Mouse (Mus musculus) neural tube, embryonic 12.5 days (tissue): Measurements from ENCODE around the gene 1700129C05Rik. TPM values are rescaled to one million over a fixed set of nuclear protein-coding genes. Genes with fewer than 3 reads are reported as not detected.

Experiments
- ATAC-seq: fragments of 200-750 bp; cut with Nextera tagmentation; 2 replicates; pipeline ENCODE4 v1.8.0; 2017; ENCODE audit warnings: low read depth, mild to moderate bottlenecking, moderate TSS enrichment, moderate library complexity; ENCODE audit not compliant: low FRiP score
- H3K27ac ChIP-seq: fragments of 300-500 bp; sonication (generic); 2 replicates; pipeline ENCODE4 v1.5.1; 2016
- H3K27me3 ChIP-seq: fragments of 300-500 bp; sonication (generic); replicated peaks from 2 replicates; pipeline ENCODE4 v1.6.1; 2016; ENCODE audit warnings: mild to moderate bottlenecking
- H3K36me3 ChIP-seq: fragments of 300-500 bp; sonication (generic); 2 replicates; pipeline ENCODE4 v1.6.1; 2016; ENCODE audit warnings: mild to moderate bottlenecking
- H3K4me1 ChIP-seq: fragments of 300-500 bp; sonication (generic); 2 replicates; pipeline ENCODE4 v1.6.1; 2016
- H3K4me2 ChIP-seq: fragments of 300-500 bp; sonication (generic); replicated peaks from 2 replicates; pipeline ENCODE4 v1.6.1; 2016; ENCODE audit warnings: mild to moderate bottlenecking
- H3K4me3 ChIP-seq: fragments of 300-500 bp; sonication (generic); 2 replicates; pipeline ENCODE4 v1.5.1; 2016
- H3K9ac ChIP-seq: fragments of 300-500 bp; sonication (generic); 2 replicates; pipeline ENCODE4 v1.6.1; 2016; ENCODE audit warnings: mild to moderate bottlenecking
- H3K9me3 ChIP-seq: fragments of 300-500 bp; sonication (generic); 2 replicates; pipeline ENCODE4 v1.6.1; 2016; ENCODE audit warnings: mild to moderate bottlenecking
- WGBS: fragments of 180-500 bp; shearing (Covaris S2); methylation state at CpG from one replicate; pipeline ENCODE4 v1.1.7; 2016; 5-methylcytosine and 5-hydroxymethylcytosine counted together
- polyA plus RNA-seq: library from polyadenylated mRNA; unstranded; fragments of >200 nt; fragmentation: Nextera tagmentation; extraction: Ambion mirVana; gene quantifications from 2 replicates; pipeline ENCODE4 v1.2.1, GENCODE M21; 2016

Gene 1700129C05Rik
- polyA plus RNA-seq: not detected in 2 replicates

GRCm38 (mm10) chr14:59142793-59143192 is at the start of gene 1700129C05Rik:
TSS of gene 1700129C05Rik (minus strand) at chr14:59142893.
- no peaks in the 10 kb centered on the region for H3K27me3 ChIP-seq
- WGBS: 88% methylated on average over 4 of the region's 4 CpGs
- H3K4me2 ChIP-seq: no peak within 1 kb of the TSS
- H3K4me3 ChIP-seq: no peak within 1 kb of the TSS
- H3K4me1 ChIP-seq: no peaks in the 10 kb centered on the region
- no peaks in the 10 kb centered on the region for H3K9me3 ChIP-seq
- no peak within 1 kb of the TSS for H3K9ac ChIP-seq
- no peak for ATAC-seq
- H3K36me3 ChIP-seq: no peaks in the 10 kb centered on the region
- no peak within 1 kb of the TSS for H3K27ac ChIP-seq

- no peak for ATAC-seq
- no peak overlapping the region for H3K27ac ChIP-seq
- no peak overlapping the region for H3K4me3 ChIP-seq
- no peaks in the 10 kb centered on the region for H3K9me3 ChIP-seq
- H3K4me1 ChIP-seq: no peaks in the 10 kb centered on the region
- H3K36me3 ChIP-seq: no peaks in the 10 kb centered on the region
- no peak overlapping the region for H3K4me2 ChIP-seq
- no peak overlapping the region for H3K9ac ChIP-seq
- WGBS: 82% methylated on average over 2 of the region's 2 CpGs
- H3K27me3 ChIP-seq: no peaks in the 10 kb centered on the region
Observed at GRCm38 (mm10) chr14:59186121-59186520, 43.4 kb upstream of the 1700129C05Rik start.

GRCm38 (mm10) chr14:59185514-59185913 is 42.8 kb upstream of the 1700129C05Rik start:
- Histone ChIP-seq H3K4me3 (no peak overlapping the region), H3K4me1 (no peaks in the 10 kb centered on the region), H3K27me3 (no peaks in the 10 kb centered on the region), H3K36me3 (no peaks in the 10 kb centered on the region), H3K4me2 (no peak overlapping the region), H3K27ac (no peak overlapping the region), H3K9me3 (no peaks in the 10 kb centered on the region), H3K9ac (no peak overlapping the region)
- no peak for ATAC-seq

- WGBS: 86% methylated on average over 2 of the region's 2 CpGs
- Histone ChIP-seq H3K4me2 (no peak overlapping the region), H3K27me3 (no peaks in the 10 kb centered on the region), H3K9ac (no peak overlapping the region), H3K27ac (no peak overlapping the region), H3K36me3 (no peaks in the 10 kb centered on the region), H3K9me3 (no peaks in the 10 kb centered on the region), H3K4me3 (no peak overlapping the region), H3K4me1 (no peaks in the 10 kb centered on the region)
- no peak for ATAC-seq
Observed at GRCm38 (mm10) chr14:59182732-59183131, 40.0 kb upstream of the 1700129C05Rik start.

GRCm38 (mm10) chr14:59178649-59179048 is 36.0 kb upstream of the 1700129C05Rik start, which contains the start of gene Gm5142:
TSS of gene Gm5142 (minus strand) at chr14:59178749.
- no peak within 1 kb of the TSS for H3K4me3 ChIP-seq
- H3K9ac ChIP-seq: no peak within 1 kb of the TSS
- H3K4me2 ChIP-seq: no peak within 1 kb of the TSS
- WGBS: 92% methylated on average over 3 of the region's 3 CpGs
- H3K36me3 ChIP-seq: no peaks in the 10 kb centered on the region
- ATAC-seq: no peak
- H3K4me1 ChIP-seq: no peaks in the 10 kb centered on the region
- no peaks in the 10 kb centered on the region for H3K9me3 ChIP-seq
- H3K27me3 ChIP-seq: no peaks in the 10 kb centered on the region
- no peak within 1 kb of the TSS for H3K27ac ChIP-seq

GRCm38 (mm10) chr14:59157016-59157698 is 14.5 kb upstream of the 1700129C05Rik start:
- Histone ChIP-seq H3K4me2 (no peak overlapping the region), H3K9me3 (no peaks in the 10 kb centered on the region), H3K4me3 (no peak overlapping the region), H3K27me3 (no peaks in the 10 kb centered on the region), H3K9ac (no peak overlapping the region), H3K36me3 (no peaks in the 10 kb centered on the region), H3K27ac (no peak overlapping the region), H3K4me1 (no peaks in the 10 kb centered on the region)
- ATAC-seq: no peak
- WGBS: 76% methylated on average over 3 of the region's 3 CpGs

GRCm38 (mm10) chr14:59155589-59155988 is 12.9 kb upstream of the 1700129C05Rik start:
- Histone ChIP-seq H3K9ac (no peak overlapping the region), H3K9me3 (no peaks in the 10 kb centered on the region), H3K36me3 (no peaks in the 10 kb centered on the region), H3K4me1 (no peaks in the 10 kb centered on the region), H3K4me2 (no peak overlapping the region), H3K27me3 (no peaks in the 10 kb centered on the region), H3K4me3 (no peak overlapping the region), H3K27ac (no peak overlapping the region)
- WGBS: 81% methylated on average over 2 of the region's 2 CpGs
- no peak for ATAC-seq

- no peaks in the 10 kb centered on the region for H3K9me3 ChIP-seq
- no peaks in the 10 kb centered on the region for H3K36me3 ChIP-seq
- H3K27me3 ChIP-seq: no peaks in the 10 kb centered on the region
- no peak overlapping the region for H3K4me3 ChIP-seq
- no peak for ATAC-seq
- no peak overlapping the region for H3K4me2 ChIP-seq
- 8% methylated on average over 2 of the region's 2 CpGs for WGBS
- H3K4me1 ChIP-seq: no peaks in the 10 kb centered on the region
- no peak overlapping the region for H3K27ac ChIP-seq
- H3K9ac ChIP-seq: no peak overlapping the region
Observed at GRCm38 (mm10) chr14:59114281-59114680, 28.4 kb downstream of the 1700129C05Rik start.

GRCm38 (mm10) chr14:59104006-59104605 is 38.6 kb downstream of the 1700129C05Rik start:
- 24% methylated on average over 10 of the region's 10 CpGs for WGBS

GRCm38 (mm10) chr14:59093601-59094000 is 49.1 kb downstream of the 1700129C05Rik start:
- Histone ChIP-seq H3K27ac (no peak overlapping the region), H3K4me1 (no peaks in the 10 kb centered on the region), H3K36me3 (no peaks in the 10 kb centered on the region), H3K4me3 (no peak overlapping the region), H3K27me3 (no peaks in the 10 kb centered on the region), H3K9ac (no peak overlapping the region), H3K9me3 (no peaks in the 10 kb centered on the region), H3K4me2 (no peak overlapping the region)
- no peak for ATAC-seq

More at GRCm38 (mm10) chr14:59104006-59104605, 38.6 kb downstream of the 1700129C05Rik start:
- no peak for ATAC-seq
- no peaks in the 10 kb centered on the region for H3K36me3 ChIP-seq
- no peak overlapping the region for H3K4me2 ChIP-seq
- H3K4me1 ChIP-seq: no peaks in the 10 kb centered on the region
- no peaks in the 10 kb centered on the region for H3K27me3 ChIP-seq
- no peak overlapping the region for H3K4me3 ChIP-seq
- H3K9me3 ChIP-seq: no peaks in the 10 kb centered on the region
- H3K9ac ChIP-seq: no peak overlapping the region
- no peak overlapping the region for H3K27ac ChIP-seq

- no peaks in the 10 kb centered on the region for H3K4me1 ChIP-seq
- no peak overlapping the region for H3K9ac ChIP-seq
- H3K4me3 ChIP-seq: no peak overlapping the region
- 44% methylated on average over 6 of the region's 6 CpGs for WGBS
- no peaks in the 10 kb centered on the region for H3K9me3 ChIP-seq
- H3K27me3 ChIP-seq: no peaks in the 10 kb centered on the region
- no peak overlapping the region for H3K4me2 ChIP-seq
- no peak for ATAC-seq
- H3K36me3 ChIP-seq: no peaks in the 10 kb centered on the region
- no peak overlapping the region for H3K27ac ChIP-seq
Observed at GRCm38 (mm10) chr14:59084396-59084795, 58.3 kb downstream of the 1700129C05Rik start.
